Mouse (Mus musculus): Measurements from ENCODE around the gene Srsf5.
"Not testable (repeated sequence)": the region's sequence is repeated elsewhere in the genome, so short reads cannot be mapped to it uniquely, and the experiment has no call there.

Gene Srsf5

DNA sequence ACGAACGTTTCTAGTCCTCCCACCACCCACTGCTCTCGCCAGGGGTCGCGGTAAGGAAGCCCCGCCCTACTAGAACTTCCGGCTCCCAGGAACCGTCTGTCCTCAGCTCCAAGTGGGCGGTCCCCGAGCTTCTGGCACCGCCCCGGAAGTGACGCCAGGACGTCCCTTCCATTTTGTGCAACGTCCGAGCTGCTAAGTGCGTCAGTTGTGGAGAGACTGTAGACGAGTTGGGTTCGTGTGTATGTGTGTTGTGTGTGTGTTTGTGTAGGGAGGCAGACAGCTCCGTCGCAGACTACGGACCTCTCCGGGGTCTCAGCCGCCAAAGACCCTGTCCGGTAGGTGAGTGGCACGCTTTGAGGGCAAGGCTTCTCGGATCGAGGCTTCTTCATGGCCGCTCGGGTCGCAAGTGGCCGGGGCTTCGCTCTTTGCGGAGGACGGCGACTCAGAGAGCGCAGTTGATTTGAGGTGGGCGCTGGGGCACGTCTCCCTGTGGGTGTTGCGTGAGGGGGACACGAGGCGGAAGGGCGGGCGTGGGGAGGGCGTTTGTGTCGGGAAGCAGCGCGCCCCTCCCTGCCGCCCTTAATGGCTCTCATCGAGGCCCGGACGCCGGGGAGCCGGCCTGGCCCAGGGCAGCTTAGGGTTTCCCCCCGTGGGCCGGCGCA is at the start of gene Srsf5:
Gene Srsf5 (plus strand): TSS at position 171 of the 662 bp plus-strand sequence.
- peak; percentile 100 for DNase-seq

DNA sequence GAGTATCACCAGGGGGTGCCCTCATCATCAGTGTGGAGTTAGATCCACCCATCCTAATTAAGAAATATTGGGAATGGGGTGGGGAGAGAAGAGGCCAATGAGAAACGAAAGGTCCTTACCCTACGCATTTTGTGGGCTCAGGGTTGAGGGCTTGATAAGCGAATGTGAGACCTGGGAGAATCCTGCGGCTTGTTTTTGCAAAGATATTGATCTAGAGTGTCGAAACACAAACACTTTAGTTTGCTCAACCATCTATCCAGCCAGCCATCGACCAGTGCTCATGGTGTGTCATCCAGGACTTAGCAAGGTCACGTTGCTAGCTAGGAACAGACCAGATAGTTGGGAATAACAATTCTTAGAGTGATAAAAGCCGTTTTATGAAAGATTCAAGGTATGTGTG is 35.7 kb upstream of the Srsf5 start:
- peak; percentile 61 for DNase-seq

DNA sequence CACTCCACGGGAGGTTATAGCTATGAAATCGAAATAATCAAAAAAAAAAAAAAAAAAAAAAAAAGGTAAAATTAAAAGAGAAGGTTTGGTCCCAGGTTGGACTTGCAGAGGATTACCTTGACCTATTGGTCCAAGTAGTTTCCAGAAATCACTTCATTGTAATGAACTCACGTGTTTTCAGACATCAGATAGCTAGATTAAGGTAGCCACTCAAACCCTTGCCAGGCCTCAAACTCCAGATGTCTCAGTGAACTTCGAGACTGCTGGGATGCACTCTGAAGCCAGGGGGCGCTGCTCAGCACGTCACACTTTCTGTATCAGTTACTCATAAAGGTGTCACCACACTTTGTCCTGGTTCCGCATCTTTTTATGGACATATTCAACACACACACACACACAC is 27.5 kb upstream of the Srsf5 start:
- peak; percentile 74 for DNase-seq

DNA sequence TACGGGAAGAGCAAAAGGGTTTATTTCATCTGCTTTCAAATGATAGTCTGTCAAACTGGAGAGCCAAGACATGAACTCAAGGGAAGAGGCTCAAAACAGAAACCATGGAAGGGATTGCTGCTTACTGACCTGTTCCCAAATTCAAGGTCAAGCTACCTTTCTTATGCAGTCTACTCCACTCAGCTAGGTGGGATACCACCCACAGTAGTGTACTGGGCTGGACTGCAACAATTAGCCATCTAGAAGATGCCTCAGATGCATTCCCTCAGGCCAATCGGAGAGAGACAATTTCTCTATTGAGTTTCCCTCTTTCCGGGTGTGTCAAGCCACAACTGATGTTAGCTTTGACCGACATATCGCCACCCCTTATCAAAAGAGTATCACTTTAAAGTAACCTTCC is 24.0 kb upstream of the Srsf5 start:
- DNase-seq, result peak; percentile 63

DNA sequence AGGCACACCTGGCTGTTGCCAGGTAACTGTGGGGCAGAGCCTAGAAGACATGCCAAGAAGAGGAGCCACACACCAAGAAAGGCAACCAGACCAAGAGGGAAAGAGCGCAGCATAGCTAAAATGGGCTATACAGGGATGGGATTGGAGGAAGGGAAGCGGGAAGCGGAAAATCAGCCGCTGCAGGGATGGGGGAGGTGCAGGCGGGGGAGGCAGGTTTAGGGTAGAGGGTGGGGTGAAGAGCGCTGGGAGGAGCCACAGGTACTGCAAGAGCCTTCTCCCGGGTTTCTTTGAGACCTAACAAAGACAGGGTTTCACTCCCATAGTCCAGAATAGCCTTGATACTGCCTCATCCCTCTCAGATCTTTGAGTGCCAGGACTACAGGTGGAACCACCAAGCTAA is 22.4 kb upstream of the Srsf5 start:
- no peak for DNase-seq

DNA sequence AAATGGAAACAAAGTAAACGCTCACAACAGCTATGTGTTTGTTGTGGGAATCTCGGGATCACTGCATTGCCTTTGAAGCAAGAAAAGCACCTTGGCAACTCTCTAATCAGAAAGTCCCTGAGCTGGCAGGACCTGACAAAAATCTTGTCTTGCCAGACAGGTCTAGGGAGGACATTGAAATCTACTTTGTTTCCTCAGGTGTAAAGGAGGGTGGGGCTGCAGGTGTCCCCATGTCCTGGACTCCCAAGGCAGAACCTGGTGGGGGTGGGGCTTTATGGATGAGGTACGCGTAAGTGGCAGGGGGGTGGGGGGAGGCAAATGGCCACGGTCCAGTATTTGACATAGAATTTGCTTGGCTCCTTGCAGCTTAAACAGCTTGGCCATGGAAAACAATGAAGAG is 21.7 kb upstream of the Srsf5 start:
- peak; percentile 28 for DNase-seq

DNA sequence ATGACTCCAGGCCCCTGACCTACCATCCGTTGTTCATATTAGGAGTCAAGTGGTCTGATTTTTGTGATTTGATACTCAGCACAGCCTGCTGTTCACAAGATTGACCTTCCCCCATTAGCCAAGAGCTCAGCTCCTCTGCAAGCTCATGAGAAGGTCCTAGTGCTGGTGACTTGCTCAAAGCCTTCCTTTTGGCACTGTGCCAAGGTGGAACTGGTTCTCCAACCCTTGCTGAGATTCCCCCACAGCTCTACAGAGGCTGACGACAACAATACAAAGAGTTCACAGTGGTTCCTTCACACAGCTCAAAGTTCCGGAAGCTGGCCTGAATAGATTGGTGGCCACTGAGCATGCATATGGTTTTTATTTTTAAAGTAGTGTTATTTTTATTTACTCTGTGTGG is 21.1 kb upstream of the Srsf5 start:
- DNase-seq, result peak; percentile 84

DNA sequence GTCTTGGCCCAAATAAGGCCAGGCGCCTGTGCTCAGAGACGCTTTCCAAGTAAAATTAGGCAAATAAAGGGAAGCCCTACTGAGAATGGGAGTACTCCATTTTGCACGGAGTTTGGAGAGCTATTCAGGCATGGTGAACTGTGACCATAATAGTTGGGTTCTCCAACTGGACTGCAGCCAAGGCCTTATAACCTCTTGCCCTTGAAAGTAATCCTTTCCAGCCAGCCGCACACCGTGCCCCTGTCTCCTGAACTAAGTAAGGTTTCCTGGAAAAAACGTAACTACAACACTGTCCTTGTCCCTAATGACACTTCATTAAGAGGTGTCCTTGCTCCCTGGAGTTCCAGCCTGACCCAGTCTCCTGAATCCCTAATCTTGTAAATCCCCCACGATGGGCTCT is 19.4 kb upstream of the Srsf5 start:
- DNase-seq, result peak; percentile 73

DNA sequence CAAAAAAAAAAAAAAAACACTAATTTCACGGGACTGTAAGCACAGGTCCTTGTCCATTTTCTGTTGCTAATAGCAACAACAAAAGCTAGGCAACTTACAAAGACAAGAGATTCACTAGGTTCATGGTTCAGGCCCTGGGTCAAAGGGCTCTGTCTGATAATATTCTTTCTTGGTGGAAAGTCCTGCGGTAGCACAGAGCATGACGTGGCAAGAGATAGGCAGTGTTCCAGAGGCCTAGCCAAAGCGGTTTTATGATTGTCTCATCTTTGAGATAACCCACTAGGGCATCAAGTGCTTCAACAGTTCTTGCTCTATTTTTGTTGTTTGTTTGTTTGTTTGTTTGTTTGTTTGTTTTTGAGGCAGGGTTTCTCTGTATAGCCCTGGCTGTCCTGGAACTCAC is 18.8 kb upstream of the Srsf5 start:
- peak; percentile 42 for DNase-seq

DNA sequence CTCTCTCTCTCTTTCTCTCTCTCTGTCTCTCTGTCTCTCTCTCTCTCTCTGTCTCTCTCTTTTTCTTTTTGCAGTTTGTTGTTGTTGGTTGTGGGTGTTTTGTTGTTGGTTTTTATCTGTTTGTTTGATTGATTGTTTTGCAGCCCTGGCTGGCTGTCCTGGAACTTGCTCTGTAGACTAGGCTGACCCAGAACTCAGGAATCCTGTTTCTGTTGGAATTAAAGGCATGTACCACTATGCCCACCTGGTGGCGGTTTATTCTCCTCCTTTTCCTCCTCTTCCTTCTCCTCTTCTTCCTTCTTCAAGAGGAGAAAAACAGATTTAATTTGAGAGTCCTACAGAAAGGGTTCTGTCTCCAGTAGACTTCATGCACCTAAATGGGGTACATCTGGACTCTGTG is 17.8 kb upstream of the Srsf5 start:
- peak; percentile 72 for DNase-seq

DNA sequence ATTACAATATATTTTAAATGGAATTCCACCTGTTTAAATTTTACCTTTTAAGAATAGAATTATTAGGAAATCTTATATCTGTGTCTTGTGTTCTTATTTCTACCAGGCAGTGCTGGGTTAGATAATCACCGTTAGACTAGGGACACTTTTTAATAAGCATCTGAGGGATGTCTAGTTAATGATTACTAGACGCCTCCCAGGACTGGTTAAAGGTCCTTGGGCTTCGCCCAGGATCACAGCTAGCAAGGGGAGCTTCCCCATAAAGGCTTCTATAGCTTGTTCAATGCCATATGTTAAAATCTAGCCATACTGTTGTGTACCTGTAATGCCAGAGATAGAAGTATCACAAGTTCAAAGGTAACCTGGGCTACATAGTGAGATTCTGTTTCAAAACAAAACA is 16.4 kb upstream of the Srsf5 start:
- DNase-seq, result peak; percentile 25

DNA sequence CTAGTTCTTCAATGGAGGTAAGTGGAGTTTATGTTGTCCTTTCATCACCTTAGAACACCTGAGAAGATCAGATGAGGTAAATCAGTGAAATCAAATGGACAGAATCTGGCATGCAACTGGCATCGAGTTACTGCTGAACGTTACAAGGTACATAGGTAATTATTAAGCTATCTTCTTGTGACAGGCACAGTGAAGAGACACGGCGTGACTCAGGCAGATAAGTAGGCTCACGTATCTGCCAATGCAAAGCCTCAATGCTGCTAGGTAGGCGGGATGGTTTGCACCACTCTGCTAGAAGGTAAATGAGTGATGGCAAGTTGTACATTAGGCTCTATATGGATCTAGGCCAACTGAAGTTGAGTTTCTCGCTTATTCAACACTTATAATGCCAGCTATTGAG is 15.2 kb upstream of the Srsf5 start:
- DNase-seq, result peak; percentile 52

DNA sequence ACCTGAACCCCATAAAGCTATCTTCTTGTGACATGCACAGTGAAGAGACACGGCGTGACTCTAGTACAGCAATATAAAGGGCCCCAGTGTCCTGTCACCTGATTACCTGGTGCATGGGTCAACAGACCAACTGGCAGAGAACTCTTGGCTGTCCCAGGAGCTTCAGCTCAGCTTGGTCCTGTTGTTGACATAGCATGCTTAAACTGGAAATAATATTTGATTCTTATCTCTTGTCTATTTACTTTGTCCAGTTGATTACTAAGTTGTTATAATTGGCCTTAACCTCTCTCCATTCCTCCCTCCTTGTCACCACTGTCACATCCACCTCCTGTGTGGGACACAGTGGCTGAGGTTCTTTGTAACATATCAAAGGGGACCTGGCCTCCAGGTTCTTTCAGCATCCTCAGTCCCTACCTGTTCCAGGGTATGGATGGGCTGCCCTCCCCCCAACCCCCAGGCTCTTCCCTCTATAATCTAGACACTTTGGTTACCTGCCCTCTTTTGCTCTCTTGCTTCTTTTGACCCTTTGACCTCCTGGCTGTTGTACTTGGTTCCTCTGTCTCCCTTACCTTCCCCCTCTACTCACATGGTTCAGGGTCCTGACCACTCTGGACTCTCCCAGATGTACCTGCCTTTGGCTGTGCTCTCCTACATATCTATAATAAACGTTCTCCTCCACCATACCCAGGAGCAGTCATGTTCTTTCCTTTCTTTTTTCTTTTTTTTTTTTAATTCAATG is 13.7 kb upstream of the Srsf5 start:
- peak; percentile 84 for DNase-seq

DNA sequence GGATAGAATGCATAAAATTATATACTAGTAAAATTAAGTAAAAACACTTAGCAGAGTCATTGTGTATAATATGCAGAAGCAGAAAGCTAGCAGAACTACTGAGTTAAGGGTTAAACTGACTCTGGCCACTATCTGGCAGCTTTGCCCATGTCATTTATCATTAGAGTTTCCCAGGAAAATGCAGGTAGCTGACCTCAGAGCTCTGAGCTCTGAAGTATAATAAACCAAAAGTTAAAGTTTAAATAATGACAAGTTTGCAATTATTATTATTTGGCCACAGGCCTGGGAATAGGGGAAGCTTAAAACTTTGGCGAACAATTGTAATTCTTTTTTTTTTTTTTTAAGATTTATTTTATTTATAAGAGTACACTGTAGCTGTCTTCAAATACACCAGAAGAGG is 12.4 kb upstream of the Srsf5 start:
- DNase-seq, result peak; percentile 12

DNA sequence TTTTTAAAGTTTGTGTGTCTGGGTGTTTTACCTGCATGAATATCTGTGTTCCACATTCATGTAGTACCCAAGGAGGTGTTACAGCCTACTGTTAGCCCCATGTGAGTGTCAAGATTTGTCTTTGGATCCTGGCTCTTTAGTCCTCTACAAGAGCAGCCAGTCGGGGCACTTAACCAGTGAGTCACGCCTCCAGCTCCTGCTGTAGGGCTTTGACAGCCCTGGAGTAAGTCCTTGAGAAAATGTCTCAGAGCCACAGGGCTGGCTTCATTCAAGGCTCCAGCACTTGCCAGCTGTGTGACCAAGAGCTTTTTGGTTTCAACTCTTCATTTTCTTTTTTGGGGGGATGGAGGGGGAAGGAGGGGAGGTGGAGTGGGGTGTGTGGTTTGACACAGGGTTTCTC is 8.6 kb upstream of the Srsf5 start:
- DNase-seq, result peak; percentile 82

DNA sequence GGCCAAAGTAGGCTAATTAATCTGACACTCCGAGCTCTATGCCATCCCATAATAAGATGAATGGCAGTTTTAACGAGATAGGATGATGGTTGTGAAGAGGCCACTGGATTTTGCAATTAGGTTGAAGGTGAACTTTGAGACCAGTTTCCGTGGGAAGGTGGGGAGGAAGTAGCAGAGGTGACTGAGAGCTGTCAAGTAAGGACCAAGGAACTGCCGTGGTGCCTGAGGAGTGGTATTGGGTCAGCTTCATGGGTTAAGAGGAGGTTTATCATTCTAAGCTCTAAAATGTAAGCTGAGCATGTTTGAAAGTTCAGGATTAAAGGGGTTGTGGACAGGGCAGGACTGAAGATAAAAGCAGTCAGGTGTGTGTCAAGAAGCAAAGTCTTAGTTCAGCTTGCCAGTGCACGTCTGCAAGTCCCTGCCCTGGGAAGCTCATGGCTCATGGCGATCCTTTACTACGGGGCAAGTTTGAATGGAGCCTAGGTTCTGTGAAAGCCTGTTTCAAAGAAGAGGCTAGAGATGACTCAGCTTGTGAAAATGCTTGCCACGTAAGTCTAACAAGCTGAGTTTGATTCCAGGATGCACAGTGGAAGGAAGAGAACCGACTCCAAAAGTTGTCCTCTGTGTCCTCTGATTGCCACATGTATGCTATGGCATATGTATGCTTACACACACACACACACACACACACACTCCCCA is 7.8 kb upstream of the Srsf5 start:
- peak; percentile 66 for DNase-seq

DNA sequence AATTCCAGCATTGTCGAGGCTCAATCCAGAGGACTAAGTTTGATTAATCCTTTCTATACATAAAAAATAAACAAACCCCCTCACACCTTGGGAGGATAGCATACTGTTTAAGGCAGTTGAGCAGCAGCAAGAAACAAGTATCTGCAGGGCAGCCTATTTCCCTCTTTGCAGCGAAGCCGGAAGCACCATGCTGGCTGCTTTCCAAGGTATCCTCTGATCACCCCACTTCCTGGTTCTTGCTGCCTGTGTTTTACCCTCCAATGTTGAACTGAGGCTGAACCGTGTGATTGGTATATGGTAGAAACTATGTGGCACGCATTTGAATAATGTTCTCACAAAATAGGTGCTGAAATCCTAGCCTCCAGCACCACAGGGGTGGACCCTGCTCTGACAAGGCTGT is 6.7 kb upstream of the Srsf5 start:
- peak; percentile 98 for DNase-seq

DNA sequence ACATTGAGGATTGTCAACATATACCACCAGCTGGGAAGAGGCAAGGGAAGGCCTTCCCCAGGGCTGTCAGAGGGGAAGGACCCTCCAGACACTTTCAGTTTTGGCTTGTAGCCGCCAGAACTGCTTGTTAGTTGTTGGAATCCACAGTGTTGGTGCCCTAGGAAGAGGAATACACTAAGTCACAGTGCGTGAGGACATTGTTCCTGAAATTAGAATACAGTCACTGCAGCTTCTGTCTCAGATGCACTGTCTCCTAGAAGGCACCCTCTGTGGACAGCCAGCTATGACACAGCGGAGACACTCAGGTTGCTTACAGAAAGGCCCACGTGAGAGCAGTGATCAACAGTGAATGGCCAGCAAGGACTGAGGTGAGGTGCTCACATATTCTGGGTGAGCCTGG is 6.1 kb upstream of the Srsf5 start:
- peak; percentile 87 for DNase-seq

DNA sequence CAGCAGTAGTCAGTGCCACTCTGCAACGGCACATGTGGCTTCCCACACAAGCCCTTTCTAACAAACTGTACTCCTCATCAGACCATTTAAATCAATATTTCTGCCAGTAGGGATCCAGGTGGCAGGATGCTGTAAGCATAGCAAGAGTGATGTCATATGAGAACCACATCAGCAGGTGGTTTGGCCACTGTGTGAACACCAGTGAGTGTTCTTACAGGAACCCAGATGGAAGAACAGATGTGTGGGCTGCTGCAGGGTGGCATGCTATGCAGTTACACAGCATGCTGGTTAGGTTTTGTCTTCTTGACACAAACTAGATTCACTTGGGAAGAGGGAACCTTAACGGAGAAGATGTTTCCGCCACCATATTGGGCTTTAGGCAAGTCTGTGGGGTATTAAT is 3.4 kb upstream of the Srsf5 start:
- DNase-seq, result no peak

DNA sequence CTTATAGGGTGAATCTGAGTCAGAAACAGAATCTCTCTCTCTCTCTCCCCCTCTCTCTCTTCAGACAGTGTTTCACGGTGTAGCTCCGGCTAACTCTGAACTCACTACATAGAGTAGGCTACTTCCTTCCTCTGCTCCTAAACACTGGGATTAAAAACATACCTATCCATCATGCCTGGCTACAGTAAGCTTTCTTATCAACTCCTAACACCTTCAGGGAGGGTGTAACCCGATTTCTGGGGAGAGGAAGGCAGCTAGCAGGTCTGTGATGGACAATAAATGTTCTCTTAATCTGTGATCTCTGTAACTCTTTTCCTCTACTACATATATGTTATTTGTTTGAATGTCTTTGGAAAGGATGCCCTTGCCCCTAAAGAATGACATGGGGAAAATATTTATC is 1.9 kb upstream of the Srsf5 start:
- no peak for DNase-seq

DNA sequence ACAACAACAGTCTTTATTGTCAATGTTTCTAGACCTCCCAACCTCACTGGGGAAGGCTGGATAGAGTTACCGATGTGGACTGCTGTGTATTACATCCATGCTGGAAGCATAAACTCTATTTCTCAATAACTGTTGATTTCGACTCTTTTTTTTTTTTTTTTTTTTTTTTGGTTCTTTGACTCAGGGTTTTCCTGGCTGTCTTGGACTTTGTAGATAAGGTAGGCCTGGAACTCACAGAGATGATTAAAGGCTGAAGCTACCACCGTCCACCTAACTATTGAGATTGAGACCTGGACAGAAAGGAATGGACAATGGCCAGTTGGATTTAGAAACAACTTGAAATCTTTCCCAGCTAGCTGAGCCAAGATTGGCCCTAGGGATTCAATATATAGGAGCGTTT is 1.1 kb upstream of the Srsf5 start:
- no peak for DNase-seq

DNA sequence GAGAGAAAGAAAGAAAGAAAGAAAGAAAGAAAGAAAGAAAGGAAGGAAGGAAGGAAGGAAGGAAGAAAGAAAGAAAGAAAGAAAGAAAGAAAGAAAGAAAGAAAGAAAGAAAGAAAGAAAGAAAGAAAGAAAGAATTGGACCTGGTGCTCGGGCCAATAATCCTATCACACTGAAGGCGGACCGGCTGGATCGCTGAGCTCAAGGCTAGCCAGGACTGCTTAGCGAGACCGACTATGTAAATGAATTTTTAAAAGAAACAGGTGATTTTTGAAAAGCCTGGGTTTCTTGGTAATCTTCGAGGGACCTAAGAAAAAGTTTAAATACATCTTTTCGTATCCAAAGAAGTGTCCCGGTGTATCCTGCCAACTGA is 356 bp upstream of the Srsf5 start:
- not testable (repeated sequence) for DNase-seq

DNA sequence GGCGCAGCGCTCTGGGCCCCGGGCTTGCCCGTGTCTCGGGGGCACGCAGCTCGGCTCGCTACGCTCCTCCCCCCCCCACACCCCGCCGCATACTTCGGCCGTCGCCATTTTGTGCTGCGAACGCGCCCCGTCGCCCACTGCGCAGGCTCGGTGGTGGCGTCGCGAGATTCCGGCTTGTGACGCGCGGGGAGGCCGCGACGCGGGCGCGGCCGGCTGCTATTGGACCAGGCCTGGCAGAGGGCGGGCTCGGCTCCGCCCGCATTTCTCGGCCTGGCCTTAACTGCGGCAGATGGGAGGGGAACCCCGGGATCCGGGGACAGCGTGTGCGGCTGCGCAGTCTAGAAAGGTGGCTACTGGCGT is 672 bp downstream of the Srsf5 start:
- DNase-seq, result peak; percentile 100

DNA sequence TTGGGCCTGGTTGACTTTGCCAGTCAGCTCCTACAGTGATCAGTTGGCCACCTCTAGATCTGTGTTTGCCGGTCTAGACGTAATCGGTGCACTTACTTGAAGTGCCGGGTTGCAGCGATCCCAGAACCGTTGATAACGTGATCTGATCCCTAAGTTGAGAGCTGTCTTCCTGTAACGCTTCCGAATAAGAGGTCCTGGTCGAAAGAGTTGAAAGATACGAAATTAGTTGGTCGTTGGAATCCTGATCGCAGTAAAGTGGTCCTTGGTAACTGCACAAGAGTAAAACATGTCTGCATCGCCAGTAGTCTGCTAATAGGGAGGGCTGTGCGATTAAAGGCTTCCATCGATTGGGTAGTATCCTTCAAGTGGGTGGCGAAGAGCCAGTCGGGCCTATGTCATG is 2.9 kb downstream of the Srsf5 start:
- DNase-seq, result no peak
